Mouse (Mus musculus): ENCODE measurements at regions not wholly inside any gene's neighbourhood (a gene's known extent, or its start where the extent isn't known, plus 50 kb on each side); places are given as distances from the start of the nearest gene placed in this dataset.

DNA sequence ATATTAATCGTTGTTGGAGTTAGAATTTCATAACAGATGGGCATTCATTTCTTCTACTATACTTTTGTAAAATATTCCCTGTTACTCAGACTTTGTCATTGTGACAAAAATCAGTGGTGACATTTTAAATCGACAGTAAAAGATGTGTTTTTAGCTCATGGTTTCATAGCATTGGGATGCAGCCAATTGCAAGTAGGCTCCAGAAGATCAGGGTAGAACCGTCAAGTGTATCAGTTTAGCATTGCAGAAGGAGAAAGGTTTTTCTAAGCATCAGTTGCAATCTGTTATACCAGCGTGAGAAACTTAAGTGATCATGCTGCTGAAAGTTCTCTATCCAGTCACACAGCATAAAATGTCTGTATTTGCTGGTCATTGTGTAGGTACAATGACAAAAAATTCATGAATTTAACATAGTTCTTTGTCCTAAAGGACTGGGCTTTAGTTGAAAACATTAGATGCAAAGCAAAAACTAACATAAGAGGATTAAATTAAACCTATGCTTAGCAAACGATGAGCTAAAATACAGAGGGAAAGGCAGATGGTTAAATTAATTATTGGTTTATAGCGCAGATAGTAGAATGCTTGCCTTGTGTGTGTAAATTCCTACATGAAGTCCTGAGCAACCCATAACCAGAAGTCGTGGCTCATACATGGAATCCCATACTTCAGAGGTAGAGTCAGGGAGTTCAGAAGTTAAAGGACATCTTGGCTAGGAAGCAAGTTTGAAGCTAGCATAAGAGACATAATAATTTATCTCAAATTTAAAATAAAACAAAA, 198.3 kb downstream of the Isl1 start:
- peak; percentile 61 for DNase-seq (ENCODE audit: low read depth)
- TF ChIP-seq CTCF (IDR thresholded peaks at IDR 0.05; ENCODE audit: borderline replicate concordance, extremely low read depth, insufficient read depth, insufficient read length) (no peak), POLR2A (IDR thresholded peaks at IDR 0.05; ENCODE audit: borderline replicate concordance, extremely low read depth, insufficient read depth, insufficient read length, poor library complexity, severe bottlenecking) (no peak)

DNA sequence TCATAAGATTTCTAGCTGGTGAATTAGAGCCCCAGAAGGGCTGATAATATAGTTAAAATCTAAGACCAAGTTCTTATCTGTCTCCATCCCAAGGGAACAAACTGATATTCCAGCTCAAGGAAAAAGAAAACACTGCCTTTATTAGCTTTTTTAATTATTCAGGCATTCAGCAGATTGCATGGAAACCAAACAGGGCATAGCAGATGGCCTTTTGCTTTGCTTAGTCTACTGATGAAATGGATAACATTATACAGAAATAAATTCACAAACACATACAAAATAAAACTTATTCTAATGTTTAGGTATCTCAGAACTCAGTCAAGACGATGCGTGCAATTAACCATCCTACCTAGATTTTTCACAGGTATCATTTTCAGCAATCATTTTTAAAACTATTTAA, 198.9 kb downstream of the Isl1 start:
- no peak for TF ChIP-seq CTCF (IDR thresholded peaks at IDR 0.05; ENCODE audit: borderline replicate concordance, extremely low read depth, insufficient read depth, insufficient read length)
- no peak for TF ChIP-seq POLR2A (IDR thresholded peaks at IDR 0.05; ENCODE audit: borderline replicate concordance, extremely low read depth, insufficient read depth, insufficient read length, poor library complexity, severe bottlenecking)
- peak; percentile 34 for DNase-seq (ENCODE audit: low read depth)

DNA sequence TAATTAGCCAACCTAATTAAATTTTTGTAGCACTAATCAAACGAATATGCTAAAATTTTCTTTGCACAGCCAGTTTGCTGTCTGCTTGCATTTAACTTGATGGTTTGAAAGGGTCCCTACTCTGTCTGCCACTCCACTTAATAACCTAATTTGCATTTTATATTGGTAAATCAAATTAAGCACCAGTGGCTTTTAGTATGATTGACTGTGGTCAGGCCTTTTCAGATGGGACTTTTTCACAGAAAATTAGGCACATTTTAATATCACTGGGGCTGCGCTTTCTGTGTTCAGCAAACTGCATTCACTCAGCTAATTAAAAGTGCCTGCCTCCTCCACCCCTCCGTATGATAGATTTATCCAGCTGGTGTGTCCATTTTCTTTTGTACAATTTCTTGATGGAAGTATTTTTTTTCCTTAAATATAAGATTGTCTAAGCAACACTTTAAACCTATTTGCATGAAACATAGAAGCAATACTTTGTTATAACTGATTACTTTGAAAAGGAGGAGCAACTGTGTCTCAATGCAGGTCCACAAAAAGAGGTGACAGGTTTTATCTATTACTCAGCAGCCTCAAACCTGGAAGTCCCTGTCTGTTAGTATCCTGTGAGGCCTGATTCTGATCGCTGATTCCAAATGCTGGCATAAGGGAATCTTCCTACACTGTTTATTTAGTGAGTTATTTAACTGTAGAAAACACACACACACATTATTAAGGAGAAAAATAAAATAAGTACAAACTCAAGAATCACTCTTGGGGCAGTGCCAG, 221.8 kb downstream of the Isl1 start:
- TF ChIP-seq CTCF (IDR thresholded peaks at IDR 0.05; ENCODE audit: borderline replicate concordance, extremely low read depth, insufficient read depth, insufficient read length) (no peak), POLR2A (IDR thresholded peaks at IDR 0.05; ENCODE audit: borderline replicate concordance, extremely low read depth, insufficient read depth, insufficient read length, poor library complexity, severe bottlenecking) (no peak)
- peak; percentile 92 for DNase-seq (ENCODE audit: low read depth)

DNA sequence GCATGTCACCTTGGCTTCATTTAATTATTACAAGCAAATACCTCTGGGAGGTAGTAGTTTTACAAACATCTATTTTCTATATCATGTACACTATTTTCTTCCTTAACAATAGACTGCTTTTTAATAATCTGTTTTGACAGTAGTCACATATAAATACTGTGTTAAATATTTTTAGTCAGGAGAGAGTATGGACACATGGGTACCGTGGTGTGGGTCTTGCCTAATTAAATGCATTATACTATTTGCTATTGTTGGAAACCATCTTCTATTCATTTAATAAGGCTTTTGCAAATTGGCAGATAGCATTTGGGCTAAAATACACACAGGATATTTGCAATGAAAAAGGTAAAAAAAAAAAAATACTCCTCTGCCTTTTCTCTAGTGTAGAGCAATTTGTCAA, 222.3 kb downstream of the Isl1 start:
- TF ChIP-seq CTCF (IDR thresholded peaks at IDR 0.05; ENCODE audit: borderline replicate concordance, extremely low read depth, insufficient read depth, insufficient read length) (no peak), POLR2A (IDR thresholded peaks at IDR 0.05; ENCODE audit: borderline replicate concordance, extremely low read depth, insufficient read depth, insufficient read length, poor library complexity, severe bottlenecking) (no peak)
- no peak for DNase-seq (ENCODE audit: low read depth)

DNA sequence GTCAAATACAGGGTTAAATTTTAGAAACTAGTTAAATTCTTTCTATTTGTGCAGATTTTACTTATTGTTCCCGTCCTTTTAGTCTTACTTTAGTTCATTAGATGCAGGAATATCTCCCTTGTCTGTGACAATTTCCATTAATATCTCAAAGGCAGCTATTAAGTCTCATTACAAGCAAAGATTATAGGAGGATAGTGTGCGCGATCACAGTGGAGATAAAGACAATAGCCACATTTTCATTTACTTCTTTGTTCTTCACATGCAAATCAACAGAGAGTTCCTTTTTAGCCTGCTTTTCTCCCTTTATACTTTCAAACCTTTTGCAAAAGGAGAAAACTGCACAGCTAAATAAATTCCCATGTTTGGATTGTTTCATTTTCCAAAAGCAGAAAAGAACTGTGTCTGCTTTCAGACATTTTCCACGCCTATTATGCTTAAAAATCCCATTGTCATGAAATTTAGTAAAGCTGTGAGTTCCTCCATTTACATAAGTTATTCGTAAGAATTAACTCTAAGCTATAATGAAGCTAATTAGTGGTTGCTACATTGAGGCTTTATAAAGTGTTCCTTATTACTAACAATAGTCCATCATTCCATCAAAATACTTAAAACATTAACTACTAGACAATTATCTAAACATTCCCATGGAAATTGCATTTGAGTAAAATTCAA, 252.4 kb downstream of the Isl1 start:
- peak; percentile 45 for DNase-seq (ENCODE audit: low read depth)
- TF ChIP-seq CTCF (IDR thresholded peaks at IDR 0.05; ENCODE audit: borderline replicate concordance, extremely low read depth, insufficient read depth, insufficient read length) (no peak), POLR2A (IDR thresholded peaks at IDR 0.05; ENCODE audit: borderline replicate concordance, extremely low read depth, insufficient read depth, insufficient read length, poor library complexity, severe bottlenecking) (no peak)

DNA sequence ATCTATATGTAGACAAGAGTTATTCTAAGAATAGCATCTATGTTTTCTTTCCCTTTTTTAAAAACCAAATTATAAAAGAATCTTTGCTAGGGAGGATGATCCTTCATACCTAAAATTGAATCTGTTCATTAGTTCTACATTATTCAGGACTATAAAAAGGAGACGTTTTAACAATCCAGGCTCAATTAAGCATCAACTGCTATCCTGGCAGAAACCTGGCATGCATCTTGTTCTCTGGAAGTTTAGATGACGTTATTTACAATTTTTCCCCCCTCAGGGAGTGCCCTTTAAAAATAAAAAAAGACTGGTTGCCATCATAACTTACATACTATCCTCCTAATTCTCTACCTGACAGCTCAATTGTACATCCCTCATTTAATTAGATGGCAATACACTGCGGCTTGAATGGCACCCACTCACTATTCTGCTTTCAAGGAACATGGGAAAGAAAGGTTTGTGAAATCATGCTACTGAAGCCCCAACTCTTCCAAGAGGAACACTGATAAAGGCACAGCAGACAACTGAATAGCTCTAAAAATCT, 253.3 kb downstream of the Isl1 start:
- TF ChIP-seq POLR2A (IDR thresholded peaks at IDR 0.05; ENCODE audit: borderline replicate concordance, extremely low read depth, insufficient read depth, insufficient read length, poor library complexity, severe bottlenecking) (no peak), CTCF (IDR thresholded peaks at IDR 0.05; ENCODE audit: borderline replicate concordance, extremely low read depth, insufficient read depth, insufficient read length) (no peak)
- peak; percentile 54 for DNase-seq (ENCODE audit: low read depth)

DNA sequence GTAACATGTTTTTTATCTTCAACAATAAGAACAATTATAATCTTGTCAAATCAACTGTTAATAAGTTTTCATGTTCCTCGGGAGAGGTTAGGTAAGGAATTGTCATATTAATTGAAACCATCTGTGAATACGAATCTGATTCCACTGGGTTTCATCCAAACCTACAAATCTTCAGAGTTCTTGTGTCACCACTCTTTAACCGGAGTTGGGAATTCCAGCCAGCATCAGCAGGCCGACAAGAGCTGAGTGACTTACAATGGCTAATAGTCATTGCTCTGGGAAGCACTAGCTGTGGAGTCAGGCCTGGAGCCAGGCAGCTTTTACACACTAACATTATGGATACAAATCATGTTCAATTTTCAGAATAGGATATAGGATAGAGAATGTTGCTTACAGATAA, 273.3 kb downstream of the Isl1 start:
- TF ChIP-seq CTCF (IDR thresholded peaks at IDR 0.05; ENCODE audit: borderline replicate concordance, extremely low read depth, insufficient read depth, insufficient read length): no peak
- TF ChIP-seq POLR2A (IDR thresholded peaks at IDR 0.05; ENCODE audit: borderline replicate concordance, extremely low read depth, insufficient read depth, insufficient read length, poor library complexity, severe bottlenecking): no peak
- DNase-seq (ENCODE audit: low read depth): peak; percentile 5

DNA sequence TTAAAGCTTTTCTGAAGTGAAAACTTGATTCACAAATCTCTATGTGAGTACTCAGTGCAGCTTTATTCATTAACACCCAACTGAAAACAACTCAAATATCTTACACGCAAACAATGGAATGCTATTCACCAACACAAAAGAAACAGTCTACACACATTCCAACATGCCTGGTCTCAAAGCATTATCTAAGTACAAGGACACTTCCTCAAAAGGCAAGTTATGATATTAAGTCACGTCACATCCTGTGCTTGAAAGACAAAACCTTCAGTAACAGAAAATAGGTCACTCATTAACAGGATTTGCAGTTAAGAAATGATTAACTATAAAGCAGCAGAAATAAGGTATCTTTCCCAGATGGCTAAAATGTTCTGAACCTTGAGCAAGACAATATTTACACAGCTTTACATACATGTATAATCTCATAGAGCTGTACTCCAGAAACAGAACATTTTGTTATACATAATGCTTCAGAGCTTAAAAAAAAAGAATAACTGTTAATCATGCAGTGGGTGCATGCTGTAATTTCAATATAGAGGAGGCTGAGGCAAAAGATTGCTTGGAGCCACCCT, 279.3 kb downstream of the Isl1 start:
- no peak for TF ChIP-seq CTCF (IDR thresholded peaks at IDR 0.05; ENCODE audit: borderline replicate concordance, extremely low read depth, insufficient read depth, insufficient read length)
- no peak for TF ChIP-seq POLR2A (IDR thresholded peaks at IDR 0.05; ENCODE audit: borderline replicate concordance, extremely low read depth, insufficient read depth, insufficient read length, poor library complexity, severe bottlenecking)
- DNase-seq (ENCODE audit: low read depth): no peak

DNA sequence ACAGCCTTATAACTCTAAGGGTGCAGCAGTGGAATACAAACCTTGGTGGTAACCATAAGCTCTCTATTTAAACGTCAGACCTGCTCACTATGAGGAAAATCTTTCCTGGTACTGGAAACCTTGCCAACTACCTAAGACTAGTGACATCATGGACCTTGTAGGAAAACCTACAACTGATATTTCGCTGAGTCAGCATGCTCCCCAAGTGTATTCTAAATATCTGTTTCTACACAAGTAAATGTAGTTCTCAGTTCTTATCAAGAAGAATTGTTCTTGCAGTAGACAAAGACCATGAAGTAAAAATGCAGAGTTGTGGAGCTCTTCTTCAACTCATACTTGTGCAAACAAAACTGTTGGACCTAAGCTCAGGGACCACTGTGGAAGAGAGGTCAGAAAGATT, 280.9 kb downstream of the Isl1 start:
- TF ChIP-seq POLR2A (IDR thresholded peaks at IDR 0.05; ENCODE audit: borderline replicate concordance, extremely low read depth, insufficient read depth, insufficient read length, poor library complexity, severe bottlenecking) (no peak), CTCF (IDR thresholded peaks at IDR 0.05; ENCODE audit: borderline replicate concordance, extremely low read depth, insufficient read depth, insufficient read length) (no peak)
- DNase-seq (ENCODE audit: low read depth): no peak

DNA sequence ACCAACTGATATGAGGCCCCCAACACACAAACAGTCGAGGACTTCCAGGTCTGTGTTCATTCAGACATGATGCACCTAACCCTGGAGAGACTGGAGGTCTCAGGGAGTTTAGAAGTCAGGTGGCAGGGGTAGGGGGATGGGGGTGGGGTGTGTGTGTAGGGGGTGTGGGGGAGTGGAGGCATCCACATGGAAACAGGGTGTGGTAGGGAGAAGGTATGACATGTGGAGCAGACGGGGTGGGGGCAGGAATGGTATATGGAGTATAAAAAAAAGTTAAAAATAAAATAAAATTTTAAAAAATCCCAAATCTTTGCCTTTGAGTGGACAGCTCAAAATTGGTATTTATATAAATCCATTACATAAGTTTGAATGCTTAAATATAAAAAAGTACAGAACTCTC, 282.3 kb downstream of the Isl1 start:
- DNase-seq (ENCODE audit: low read depth): no peak
- TF ChIP-seq CTCF (IDR thresholded peaks at IDR 0.05; ENCODE audit: borderline replicate concordance, extremely low read depth, insufficient read depth, insufficient read length) (no peak), POLR2A (IDR thresholded peaks at IDR 0.05; ENCODE audit: borderline replicate concordance, extremely low read depth, insufficient read depth, insufficient read length, poor library complexity, severe bottlenecking) (no peak)

DNA sequence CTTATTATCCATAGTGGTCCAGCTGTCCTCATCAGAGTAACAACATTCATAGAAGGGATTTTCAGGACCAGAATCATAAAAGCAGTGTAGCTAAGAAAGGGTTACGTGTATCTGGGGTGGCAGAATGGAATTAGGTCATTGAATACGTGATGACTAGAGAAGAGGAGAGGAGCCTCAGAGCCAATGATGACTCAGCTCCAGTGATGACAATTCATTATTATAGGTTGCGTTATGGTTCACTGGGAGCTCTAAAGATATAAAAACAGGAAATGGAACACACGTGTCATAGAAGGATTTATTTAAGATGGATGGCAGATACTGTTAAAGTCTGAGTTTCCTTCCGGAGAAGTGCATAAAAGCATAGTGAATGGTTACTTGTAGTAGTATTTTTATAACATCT, 291.6 kb downstream of the Isl1 start:
- no peak for DNase-seq (ENCODE audit: low read depth)
- no peak for TF ChIP-seq POLR2A (IDR thresholded peaks at IDR 0.05; ENCODE audit: borderline replicate concordance, extremely low read depth, insufficient read depth, insufficient read length, poor library complexity, severe bottlenecking)
- no peak for TF ChIP-seq CTCF (IDR thresholded peaks at IDR 0.05; ENCODE audit: borderline replicate concordance, extremely low read depth, insufficient read depth, insufficient read length)
